Mouse (Mus musculus) kidney, postnatal 10 days (tissue): Measurements from ENCODE around the gene Rhox11.
"Not testable (repeated sequence)": the region's sequence is repeated elsewhere in the genome, so short reads cannot be mapped to it uniquely, and the experiment has no call there.

Experiments
- DNase-seq: peaks from one replicate; pipeline ENCODE4 v3.0.0; 2021; ENCODE audit warnings: mixed read lengths

Gene Rhox11

GRCm38 (mm10) chrX:38085041-38085440, at the start of gene Rhox11:
Gene Rhox11 (minus strand): TSS chrX:38085141.
- no peak for DNase-seq

GRCm38 (mm10) chrX:38121478-38121877, 36.5 kb upstream of the Rhox11 start:
- DNase-seq: no peak

GRCm38 (mm10) chrX:38120982-38121381, 36.0 kb upstream of the Rhox11 start, which contains the start of gene Rhox13:
Gene Rhox13 (plus strand): TSS chrX:38121219.
- no peak for DNase-seq

GRCm38 (mm10) chrX:38110807-38111206, 25.9 kb upstream of the Rhox11 start, which contains the start of gene Rhox12:
Gene Rhox12 (minus strand): TSS chrX:38110907.
- no peak for DNase-seq

GRCm38 (mm10) chrX:38084226-38084625, 715 bp downstream of the Rhox11 start:
- peak; percentile 68 for DNase-seq

- no peak for DNase-seq
These were observed 18.8 kb downstream of the Rhox11 start, which contains the start of gene Rhox10 for GRCm38 (mm10) chrX:38066175-38066574. Gene Rhox10 (plus strand): TSS chrX:38066475.

GRCm38 (mm10) chrX:38061544-38061943, 23.4 kb downstream of the Rhox11 start:
- DNase-seq: peak; percentile 12

- DNase-seq: not testable (repeated sequence)
These were observed 41.9 kb downstream of the Rhox11 start, which contains the start of gene Btg1-ps2 for GRCm38 (mm10) chrX:38043014-38043413. Gene Btg1-ps2 (minus strand): TSS chrX:38043114.

- no peak for DNase-seq
These were observed 45.3 kb downstream of the Rhox11 start for GRCm38 (mm10) chrX:38039666-38040065.

GRCm38 (mm10) chrX:38033841-38034240, 51.1 kb downstream of the Rhox11 start:
- DNase-seq: no peak
